Mouse (Mus musculus): ENCODE results near the gene Col5a1.

Col5a1 gene

GRCm38 (mm10) chr2:27885456-27886147 is 623 bp upstream of the Col5a1 start:
- no peak for DNase-seq (ENCODE audit: low spot score in 2 of 2)

GRCm38 (mm10) chr2:27886608-27887460 is 609 bp downstream of the Col5a1 start:
- no peak for DNase-seq (ENCODE audit: low spot score in 2 of 2)

GRCm38 (mm10) chr2:27887461-27888264 is 1.4 kb downstream of the Col5a1 start:
- DNase-seq (ENCODE audit: low spot score in 2 of 2), result no peak

GRCm38 (mm10) chr2:27888603-27889545 is 2.6 kb downstream of the Col5a1 start:
- DNase-seq (ENCODE audit: low spot score in 2 of 2), result no peak

- DNase-seq (ENCODE audit: low spot score in 2 of 2), result no peak
Measured at GRCm38 (mm10) chr2:27891922-27892541, 5.8 kb downstream of the Col5a1 start.

GRCm38 (mm10) chr2:27893015-27893414 is 6.8 kb downstream of the Col5a1 start:
- DNase-seq (ENCODE audit: low spot score in 2 of 2), result no peak

- DNase-seq (ENCODE audit: low spot score in 2 of 2), result no peak
Measured at GRCm38 (mm10) chr2:27894986-27895385, 8.8 kb downstream of the Col5a1 start.

- no peak for DNase-seq (ENCODE audit: low spot score in 2 of 2)
Measured at GRCm38 (mm10) chr2:27895648-27896047, 9.4 kb downstream of the Col5a1 start.

- DNase-seq (ENCODE audit: low spot score in 2 of 2), result no peak
Measured at GRCm38 (mm10) chr2:27897161-27897560, 10.9 kb downstream of the Col5a1 start.

- no peak for DNase-seq (ENCODE audit: low spot score in 2 of 2)
Measured at GRCm38 (mm10) chr2:27899894-27900293, 13.7 kb downstream of the Col5a1 start.

- no peak for DNase-seq (ENCODE audit: low spot score in 2 of 2)
Measured at GRCm38 (mm10) chr2:27901076-27901475, 14.9 kb downstream of the Col5a1 start.

- DNase-seq (ENCODE audit: low spot score in 2 of 2), result no peak
Measured at GRCm38 (mm10) chr2:27901525-27902245, 15.5 kb downstream of the Col5a1 start.

- no peak for DNase-seq (ENCODE audit: low spot score in 2 of 2)
Measured at GRCm38 (mm10) chr2:27902318-27902717, 16.1 kb downstream of the Col5a1 start.

GRCm38 (mm10) chr2:27905411-27905810 is 19.2 kb downstream of the Col5a1 start:
- no peak for DNase-seq (ENCODE audit: low spot score in 2 of 2)

GRCm38 (mm10) chr2:27910501-27910900 is 24.3 kb downstream of the Col5a1 start:
- DNase-seq (ENCODE audit: low spot score in 2 of 2), result no peak

GRCm38 (mm10) chr2:27912546-27913275 is 26.5 kb downstream of the Col5a1 start:
- no peak for DNase-seq (ENCODE audit: low spot score in 2 of 2)

GRCm38 (mm10) chr2:27915726-27916125 is 29.5 kb downstream of the Col5a1 start:
- DNase-seq (ENCODE audit: low spot score in 2 of 2), result no peak

- DNase-seq (ENCODE audit: low spot score in 2 of 2), result no peak
Measured at GRCm38 (mm10) chr2:27916316-27916715, 30.1 kb downstream of the Col5a1 start.

- no peak for DNase-seq (ENCODE audit: low spot score in 2 of 2)
Measured at GRCm38 (mm10) chr2:27917177-27917576, 31.0 kb downstream of the Col5a1 start.

Data from right cerebral cortex, postnatal 36 days (tissue).